Mouse (Mus musculus): Measurements from ENCODE around the gene Tox2. TPM values are rescaled to one million over a fixed set of nuclear protein-coding genes. Genes with fewer than 3 reads are reported as not detected.

Tox2 gene
- polyA plus RNA-seq, 1 experiment from 2014 or later, result 20.3 TPM

- no peak overlapping the region for H3K9ac ChIP-seq (ENCODE audit: low read length)
- 24% methylated on average over 3 of the region's 3 CpGs for WGBS
- no peaks in the 10 kb centered on the region for H3K27me3 ChIP-seq (ENCODE audit: control insufficient read depth, insufficient read depth, low read length)
- H3K4me2 ChIP-seq (ENCODE audit: low read depth), result no peak overlapping the region
- H3K27ac ChIP-seq (ENCODE audit: low read depth, low read length), result no peak overlapping the region
- DNase-seq (ENCODE audit: low spot score) (no peak), ATAC-seq (ENCODE audit: insufficient read depth, low FRiP score, low TSS enrichment) (no peak)
- no peak overlapping the region for H3K4me3 ChIP-seq (ENCODE audit: low read depth, low read length)
- no peaks in the 10 kb centered on the region for H3K9me3 ChIP-seq (ENCODE audit: control insufficient read depth, low read length)
- no peaks in the 10 kb centered on the region for H3K4me1 ChIP-seq (ENCODE audit: control insufficient read depth, insufficient read depth, low read length)
- no peaks in the 10 kb centered on the region for H3K36me3 ChIP-seq (ENCODE audit: control insufficient read depth, insufficient read depth, low read length)
These were observed 10.2 kb downstream of the Tox2 start for GRCm38 (mm10) chr2:163213085-163213484.

- H3K9me3 ChIP-seq (ENCODE audit: control insufficient read depth, low read length), result no peaks in the 10 kb centered on the region
- DNase-seq (ENCODE audit: low spot score) (no peak), ATAC-seq (ENCODE audit: insufficient read depth, low FRiP score, low TSS enrichment) (no peak)
- H3K27me3 ChIP-seq (ENCODE audit: control insufficient read depth, insufficient read depth, low read length), result no peaks in the 10 kb centered on the region
- H3K27ac ChIP-seq (ENCODE audit: low read depth, low read length), result no peak overlapping the region
- no peaks in the 10 kb centered on the region for H3K36me3 ChIP-seq (ENCODE audit: control insufficient read depth, insufficient read depth, low read length)
- no peak overlapping the region for H3K4me2 ChIP-seq (ENCODE audit: low read depth)
- no peak overlapping the region for H3K9ac ChIP-seq (ENCODE audit: low read length)
- WGBS, result 82% methylated on average over 3 of the region's 3 CpGs
- peaks cover 6% of the 10 kb centered on the region for H3K4me1 ChIP-seq (ENCODE audit: control insufficient read depth, insufficient read depth, low read length)
- H3K4me3 ChIP-seq (ENCODE audit: low read depth, low read length), result no peak overlapping the region
These were observed 15.2 kb downstream of the Tox2 start for GRCm38 (mm10) chr2:163218095-163218494.

- Histone ChIP-seq H3K4me2 (ENCODE audit: low read depth) (no peak overlapping the region), H3K27ac (ENCODE audit: low read depth, low read length) (no peak overlapping the region), H3K36me3 (ENCODE audit: control insufficient read depth, insufficient read depth, low read length) (no peaks in the 10 kb centered on the region), H3K9ac (ENCODE audit: low read length) (no peak overlapping the region), H3K4me3 (ENCODE audit: low read depth, low read length) (no peak overlapping the region), H3K27me3 (ENCODE audit: control insufficient read depth, insufficient read depth, low read length) (no peaks in the 10 kb centered on the region), H3K9me3 (ENCODE audit: control insufficient read depth, low read length) (no peaks in the 10 kb centered on the region), H3K4me1 (ENCODE audit: control insufficient read depth, insufficient read depth, low read length) (peaks cover 6% of the 10 kb centered on the region)
- DNase-seq (ENCODE audit: low spot score) (no peak), ATAC-seq (ENCODE audit: insufficient read depth, low FRiP score, low TSS enrichment) (no peak)
- WGBS, result 77% methylated on average over 7 of the region's 7 CpGs
These were observed 15.6 kb downstream of the Tox2 start for GRCm38 (mm10) chr2:163218571-163218970.

- Histone ChIP-seq H3K4me3 (ENCODE audit: low read depth, low read length) (no peak overlapping the region), H3K4me2 (ENCODE audit: low read depth) (no peak overlapping the region), H3K36me3 (ENCODE audit: control insufficient read depth, insufficient read depth, low read length) (no peaks in the 10 kb centered on the region), H3K9me3 (ENCODE audit: control insufficient read depth, low read length) (no peaks in the 10 kb centered on the region), H3K4me1 (ENCODE audit: control insufficient read depth, insufficient read depth, low read length) (peaks cover 6% of the 10 kb centered on the region), H3K9ac (ENCODE audit: low read length) (no peak overlapping the region), H3K27ac (ENCODE audit: low read depth, low read length) (no peak overlapping the region), H3K27me3 (ENCODE audit: control insufficient read depth, insufficient read depth, low read length) (no peaks in the 10 kb centered on the region)
- DNase-seq (ENCODE audit: low spot score) (no peak), ATAC-seq (ENCODE audit: insufficient read depth, low FRiP score, low TSS enrichment) (no peak)
- WGBS, result 40% methylated on average over 5 of the region's 5 CpGs
These were observed 16.5 kb downstream of the Tox2 start for GRCm38 (mm10) chr2:163219447-163219846.

GRCm38 (mm10) chr2:163220706-163221105 lies 17.8 kb downstream of the Tox2 start:
- Histone ChIP-seq H3K36me3 (ENCODE audit: control insufficient read depth, insufficient read depth, low read length) (no peaks in the 10 kb centered on the region), H3K4me2 (ENCODE audit: low read depth) (no peak overlapping the region), H3K4me1 (ENCODE audit: control insufficient read depth, insufficient read depth, low read length) (peaks cover 6% of the 10 kb centered on the region), H3K9me3 (ENCODE audit: control insufficient read depth, low read length) (no peaks in the 10 kb centered on the region), H3K4me3 (ENCODE audit: low read depth, low read length) (no peak overlapping the region), H3K27ac (ENCODE audit: low read depth, low read length) (no peak overlapping the region), H3K9ac (ENCODE audit: low read length) (no peak overlapping the region), H3K27me3 (ENCODE audit: control insufficient read depth, insufficient read depth, low read length) (no peaks in the 10 kb centered on the region)
- no peak for DNase-seq (ENCODE audit: low spot score)
- WGBS, result 93% methylated on average over 11 of the region's 11 CpGs
- ATAC-seq (ENCODE audit: insufficient read depth, low FRiP score, low TSS enrichment), result no peak

- no peak for DNase-seq (ENCODE audit: low spot score)
- Histone ChIP-seq H3K27me3 (ENCODE audit: control insufficient read depth, insufficient read depth, low read length) (no peaks in the 10 kb centered on the region), H3K4me2 (ENCODE audit: low read depth) (no peak overlapping the region), H3K27ac (ENCODE audit: low read depth, low read length) (no peak overlapping the region), H3K4me1 (ENCODE audit: control insufficient read depth, insufficient read depth, low read length) (no peaks in the 10 kb centered on the region), H3K9me3 (ENCODE audit: control insufficient read depth, low read length) (no peaks in the 10 kb centered on the region), H3K36me3 (ENCODE audit: control insufficient read depth, insufficient read depth, low read length) (no peaks in the 10 kb centered on the region), H3K9ac (ENCODE audit: low read length) (no peak overlapping the region), H3K4me3 (ENCODE audit: low read depth, low read length) (no peak overlapping the region)
- no peak for ATAC-seq (ENCODE audit: insufficient read depth, low FRiP score, low TSS enrichment)
- 82% methylated on average over 15 of the region's 15 CpGs for WGBS
These were observed 22.4 kb downstream of the Tox2 start for GRCm38 (mm10) chr2:163225302-163225701.

- ATAC-seq (ENCODE audit: insufficient read depth, low FRiP score, low TSS enrichment), result no peak
- Histone ChIP-seq H3K27ac (ENCODE audit: low read depth, low read length) (no peak overlapping the region), H3K36me3 (ENCODE audit: control insufficient read depth, insufficient read depth, low read length) (no peaks in the 10 kb centered on the region), H3K9me3 (ENCODE audit: control insufficient read depth, low read length) (no peaks in the 10 kb centered on the region), H3K4me3 (ENCODE audit: low read depth, low read length) (no peak overlapping the region), H3K27me3 (ENCODE audit: control insufficient read depth, insufficient read depth, low read length) (0 out of 2 replicates have a peak, but pooled peaks cover 3% of the 10 kb centered on the region), H3K4me1 (ENCODE audit: control insufficient read depth, insufficient read depth, low read length) (no peaks in the 10 kb centered on the region), H3K9ac (ENCODE audit: low read length) (no peak overlapping the region), H3K4me2 (ENCODE audit: low read depth) (no peak overlapping the region)
- DNase-seq (ENCODE audit: low spot score), result no peak
- WGBS, result 79% methylated on average over 9 of the region's 9 CpGs
These were observed 26.1 kb downstream of the Tox2 start for GRCm38 (mm10) chr2:163229050-163229449.

GRCm38 (mm10) chr2:163231781-163232534 lies 29.0 kb downstream of the Tox2 start:
- Histone ChIP-seq H3K27ac (ENCODE audit: low read depth, low read length) (no peak overlapping the region), H3K36me3 (ENCODE audit: control insufficient read depth, insufficient read depth, low read length) (no peaks in the 10 kb centered on the region), H3K4me3 (ENCODE audit: low read depth, low read length) (no peak overlapping the region), H3K4me1 (ENCODE audit: control insufficient read depth, insufficient read depth, low read length) (no peaks in the 10 kb centered on the region), H3K9ac (ENCODE audit: low read length) (no peak overlapping the region), H3K27me3 (ENCODE audit: control insufficient read depth, insufficient read depth, low read length) (0 out of 2 replicates have a peak, but pooled peaks cover 3% of the 10 kb centered on the region), H3K4me2 (ENCODE audit: low read depth) (no peak overlapping the region), H3K9me3 (ENCODE audit: control insufficient read depth, low read length) (no peaks in the 10 kb centered on the region)
- ATAC-seq (ENCODE audit: insufficient read depth, low FRiP score, low TSS enrichment) (no peak), DNase-seq (ENCODE audit: low spot score) (no peak)
- WGBS, result 65% methylated on average over 13 of the region's 13 CpGs

GRCm38 (mm10) chr2:163233666-163234065 lies 30.7 kb downstream of the Tox2 start:
- 0 out of 2 replicates have a peak, but pooled peaks cover 3% of the 10 kb centered on the region for H3K27me3 ChIP-seq (ENCODE audit: control insufficient read depth, insufficient read depth, low read length)
- H3K4me1 ChIP-seq (ENCODE audit: control insufficient read depth, insufficient read depth, low read length), result peaks cover 5% of the 10 kb centered on the region; the same call in 1 of the 2 replicates
- no peak overlapping the region for H3K9ac ChIP-seq (ENCODE audit: low read length)
- no peak overlapping the region for H3K27ac ChIP-seq (ENCODE audit: low read depth, low read length)
- H3K4me3 ChIP-seq (ENCODE audit: low read depth, low read length), result no peak overlapping the region
- ATAC-seq (ENCODE audit: insufficient read depth, low FRiP score, low TSS enrichment) (no peak), DNase-seq (ENCODE audit: low spot score) (no peak)
- H3K36me3 ChIP-seq (ENCODE audit: control insufficient read depth, insufficient read depth, low read length), result no peaks in the 10 kb centered on the region
- 89% methylated on average over 9 of the region's 9 CpGs for WGBS
- H3K4me2 ChIP-seq (ENCODE audit: low read depth), result no peak overlapping the region
- H3K9me3 ChIP-seq (ENCODE audit: control insufficient read depth, low read length), result no peaks in the 10 kb centered on the region

Measured in neural tube, embryonic 11.5 days (tissue).